Comparison of ENCODE assay signal across 23 mouse cellular contexts in the genomic region with DNA sequence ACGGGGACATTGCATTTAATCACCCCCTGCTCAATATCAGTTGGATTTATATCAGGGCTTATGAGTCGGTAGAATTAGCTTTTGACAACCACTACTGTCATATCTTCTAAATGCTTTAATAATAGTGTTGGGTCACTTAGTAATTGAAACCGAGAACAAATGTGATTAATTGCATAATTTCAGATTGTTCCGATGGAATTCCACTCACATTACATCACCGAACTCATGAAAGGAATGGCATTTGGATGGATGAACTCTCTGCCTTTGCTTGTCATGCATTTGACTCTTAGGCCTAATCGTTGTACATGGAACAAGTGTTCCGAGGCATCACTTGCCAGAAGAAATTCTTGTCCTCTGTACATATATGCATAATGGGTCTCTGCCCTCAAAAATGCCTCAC.
"Had no signal": no experiment of that assay in that cellular context is flagged by ENCODE, and none has a peak within 500 bp of the region (broad histone marks: within the 10 kb centered on the region; RNA-seq: fewer than 3 reads in every experiment).

No protein-coding gene starts in this region.

- H3K9ac ChIP-seq: liver, embryonic 13.5 days; liver, embryonic 15.5 days; liver, postnatal 0 days; lung, embryonic 15.5 days; neural tube, embryonic 13.5 days; neural tube, embryonic 15.5 days had no signal

- H3K9me3 ChIP-seq: liver, embryonic 13.5 days; liver, embryonic 15.5 days; lung, embryonic 15.5 days; midbrain, embryonic 10.5 days; neural tube, embryonic 13.5 days; neural tube, embryonic 15.5 days had no signal

- H3K27me3 ChIP-seq: liver, embryonic 13.5 days; liver, embryonic 15.5 days; lung, embryonic 15.5 days; megakaryocyte, embryonic 14.5 days; neural tube, embryonic 13.5 days; neural tube, embryonic 15.5 days had no signal

- H3K27ac ChIP-seq: liver, embryonic 13.5 days; liver, embryonic 15.5 days; lung, embryonic 15.5 days; macrophage; midbrain, embryonic 10.5 days; neural tube, embryonic 13.5 days; neural tube, embryonic 15.5 days had no signal

- H3K4me1 ChIP-seq: liver, embryonic 15.5 days; lung, embryonic 15.5 days; megakaryocyte, embryonic 14.5 days; midbrain, embryonic 10.5 days; neural tube, embryonic 13.5 days; neural tube, embryonic 15.5 days had no signal

- DNase-seq: liver, embryonic 13.5 days; liver, postnatal 0 days; lung, adult 2 months; lung, postnatal 14 days; lung, postnatal 36 days; midbrain, embryonic 14.5 days; right cerebral cortex, adult 18-20 months; right cerebral cortex, postnatal 25 days; right cerebral cortex, postnatal 4 days; spleen, adult 18-20 months; thymus, adult 18-20 months; thymus, postnatal 14 days; thymus, postnatal 36 days had no signal

- H3K4me2 ChIP-seq: liver, embryonic 13.5 days; liver, embryonic 15.5 days; lung, embryonic 15.5 days; neural tube, embryonic 13.5 days; neural tube, embryonic 15.5 days had no signal

- ATAC-seq: liver, postnatal 0 days; lung, postnatal 0 days; midbrain, embryonic 16.5 days had no signal

- H3K36me3 ChIP-seq: liver, embryonic 13.5 days; liver, embryonic 15.5 days; lung, embryonic 15.5 days; midbrain, embryonic 10.5 days; neural tube, embryonic 13.5 days; neural tube, embryonic 15.5 days had no signal

- H3K4me3 ChIP-seq: liver, embryonic 13.5 days; liver, embryonic 15.5 days; lung, embryonic 15.5 days; megakaryocyte, embryonic 14.5 days; midbrain, embryonic 10.5 days; myocyte; neural tube, embryonic 13.5 days; neural tube, embryonic 15.5 days had no signal
